18 mouse cellular contexts compared by ENCODE assay signal in genomic region chr1:59450896-59451295, GRCm38 (mm10). TPM values are rescaled to one million over a fixed set of nuclear protein-coding genes. Genes with fewer than 3 reads are reported as not detected.
A peak's percentile ranks its signal among the peaks of the same experiment; 100 is the strongest.
DNase-seq lines count a peak whose midpoint lies in the region; ATAC-seq and TF ChIP-seq lines count a peak whose summit lies in the region.
"Had no signal": no experiment of that assay in that cellular context is flagged by ENCODE, and none has a peak within 500 bp of the region (broad histone marks: within the 10 kb centered on the region; RNA-seq: fewer than 3 reads in every experiment).

No protein-coding gene starts in this region.

- no peak overlapping the region for H3K4me3 ChIP-seq in kidney, embryonic 16.5 days (ENCODE audit: low read length)
- H3K4me3 ChIP-seq in ES-E14 (ENCODE audit: insufficient read depth in 1 of 2, low read depth in 1 of 2, low read length in 2 of 2, poor library complexity in 1 of 2, severe bottlenecking in 1 of 2) (peak overlapping the region; percentile 47 to 61; a peak in 3 of 4 replicates), myocyte (no peak overlapping the region)
- no peak overlapping the region for H3K4me3 ChIP-seq in embryonic facial prominence, embryonic 13.5 days
- no peak overlapping the region for H3K4me3 ChIP-seq in kidney, adult 2 months (ENCODE audit: insufficient read depth, low read depth, low read length)
- H3K4me3 ChIP-seq: erythroblast, embryonic 14.5 days; hindbrain, embryonic 13.5 days; liver, embryonic 12.5 days; megakaryocyte, embryonic 14.5 days; neural tube, embryonic 12.5 days had no signal

- H3K27me3 ChIP-seq in kidney, embryonic 16.5 days (ENCODE audit: insufficient read depth, low read length), result no peaks in the 10 kb centered on the region
- H3K27me3 ChIP-seq in embryonic facial prominence, embryonic 13.5 days, result no peaks in the 10 kb centered on the region
- no peaks in the 10 kb centered on the region for H3K27me3 ChIP-seq in myocyte (ENCODE audit: control insufficient read depth, insufficient read depth, insufficient read length)
- no peaks in the 10 kb centered on the region for H3K27me3 ChIP-seq in kidney, adult 2 months (replicated peaks; ENCODE audit: control insufficient read depth, insufficient read depth, low read length)
- H3K27me3 ChIP-seq: hindbrain, embryonic 13.5 days; liver, embryonic 12.5 days had no signal

- ATAC-seq in kidney, embryonic 16.5 days (ENCODE audit: low FRiP score, low TSS enrichment), result peak; percentile 47; the same call in 1 of the 2 replicates
- 0 out of 2 replicates have a peak, but pooled peaks have one; percentile 48 for ATAC-seq in embryonic facial prominence, embryonic 13.5 days (ENCODE audit: insufficient number of reproducible peaks, insufficient read depth, low FRiP score, low TSS enrichment, low read depth)
- ATAC-seq: forebrain, postnatal 0 days; inflammation-experienced regulatory T-cells, adult 6 months; liver, embryonic 12.5 days had no signal

- no peaks in the 10 kb centered on the region for H3K79me2 ChIP-seq in myocyte (ENCODE audit: control insufficient read depth, insufficient read depth)

- H3K27ac ChIP-seq in kidney, embryonic 16.5 days (ENCODE audit: low read length), result no peak overlapping the region
- peak overlapping the region; percentile 44; the same call in 1 of the 2 replicates for H3K27ac ChIP-seq in ES-E14 (ENCODE audit: insufficient read depth, low read depth, low read length, poor library complexity, severe bottlenecking)
- no peak overlapping the region for H3K27ac ChIP-seq in embryonic facial prominence, embryonic 13.5 days
- H3K27ac ChIP-seq in kidney, adult 2 months (ENCODE audit: insufficient read depth, low read depth, low read length), result no peak overlapping the region
- H3K27ac ChIP-seq: hindbrain, embryonic 13.5 days; liver, embryonic 12.5 days; neural tube, embryonic 12.5 days had no signal

- H3K9me3 ChIP-seq in kidney, embryonic 16.5 days (ENCODE audit: low read length), result peaks cover 5% of the 10 kb centered on the region; the same call in 1 of the 2 replicates
- no peaks in the 10 kb centered on the region for H3K9me3 ChIP-seq in ES-E14 (ENCODE audit: control insufficient read depth, insufficient read depth, low read depth, low read length)
- H3K9me3 ChIP-seq in embryonic facial prominence, embryonic 13.5 days, result peaks cover 4% of the 10 kb centered on the region; the same call in 1 of the 2 replicates
- H3K9me3 ChIP-seq: hindbrain, embryonic 13.5 days; liver, embryonic 12.5 days; neural tube, embryonic 12.5 days had no signal

- H3K4me2 ChIP-seq in kidney, embryonic 16.5 days (replicated peaks; ENCODE audit: low read depth, low read length), result no peak overlapping the region
- H3K4me2 ChIP-seq in embryonic facial prominence, embryonic 13.5 days, result no peak overlapping the region
- H3K4me2 ChIP-seq in myocyte (ENCODE audit: low read depth), result no peak overlapping the region
- H3K4me2 ChIP-seq: hindbrain, embryonic 13.5 days; liver, embryonic 12.5 days; neural tube, embryonic 12.5 days had no signal

- no peak for TF ChIP-seq POLR2A in myocyte (IDR thresholded peaks at IDR 0.05; ENCODE audit: insufficient read length, low read depth)
- no peak for TF ChIP-seq POLR2A in kidney, adult 2 months (IDR thresholded peaks at IDR 0.05; ENCODE audit: low read depth, low read length)

- no peak for TF ChIP-seq CTCF in kidney, adult 2 months (conservative IDR thresholded peaks at IDR 0.05; ENCODE audit: insufficient read depth, insufficient read length, low read depth, low read length)

- H3ac ChIP-seq in myocyte (ENCODE audit: control insufficient read depth, insufficient read length), result no peak overlapping the region

- no peak overlapping the region for H3K9ac ChIP-seq in kidney, embryonic 16.5 days (replicated peaks; ENCODE audit: low read length)
- H3K9ac ChIP-seq in ES-E14 (ENCODE audit: insufficient read depth, low read depth, low read length, poor library complexity, severe bottlenecking), result peak overlapping the region; percentile 52; the same call in 1 of the 2 replicates
- no peak overlapping the region for H3K9ac ChIP-seq in embryonic facial prominence, embryonic 13.5 days
- H3K9ac ChIP-seq: forebrain, postnatal 0 days; hindbrain, embryonic 13.5 days; liver, embryonic 12.5 days; neural tube, embryonic 12.5 days had no signal

- H3K36me3 ChIP-seq in kidney, embryonic 16.5 days (ENCODE audit: insufficient read depth, low read length), result no peaks in the 10 kb centered on the region
- H3K36me3 ChIP-seq in ES-E14 (ENCODE audit: control insufficient read depth, insufficient read depth, low read length, poor library complexity, severe bottlenecking) (no peaks in the 10 kb centered on the region), myocyte (ENCODE audit: control insufficient read depth, insufficient read depth) (no peaks in the 10 kb centered on the region)
- no peaks in the 10 kb centered on the region for H3K36me3 ChIP-seq in embryonic facial prominence, embryonic 13.5 days
- no peaks in the 10 kb centered on the region for H3K36me3 ChIP-seq in kidney, adult 2 months (ENCODE audit: control insufficient read depth, insufficient read depth, low read length)
- H3K36me3 ChIP-seq: hindbrain, embryonic 13.5 days; liver, embryonic 12.5 days; neural tube, embryonic 12.5 days had no signal

- 85% methylated on average over 11 of the region's 11 CpGs for WGBS in kidney, embryonic 16.5 days
- 70% methylated on average over 11 of the region's 11 CpGs for WGBS in embryonic facial prominence, embryonic 13.5 days
- WGBS in kidney, adult 2 months, result 93% methylated on average over 11 of the region's 11 CpGs

- H3K4me1 ChIP-seq in kidney, embryonic 16.5 days (ENCODE audit: insufficient read depth, low read length), result peaks cover 26% of the 10 kb centered on the region
- H3K4me1 ChIP-seq in ES-E14 (ENCODE audit: control insufficient read depth in 2 of 2, insufficient read depth in 2 of 2, low read length in 2 of 2, poor library complexity in 1 of 2), result peaks cover 11 to 32% of the 10 kb centered on the region in 2 experiments; a peak in 3 of 4 replicates
- H3K4me1 ChIP-seq in embryonic facial prominence, embryonic 13.5 days, result peaks cover 38% of the 10 kb centered on the region
- H3K4me1 ChIP-seq in kidney, adult 2 months (ENCODE audit: control insufficient read depth, insufficient read depth, low read length), result no peaks in the 10 kb centered on the region
- H3K4me1 ChIP-seq: liver, embryonic 12.5 days; megakaryocyte, embryonic 14.5 days had no signal

- DNase-seq in kidney, postnatal 25 days, result no peak
- DNase-seq in ES-E14 (ENCODE audit: low read depth, low spot score), result no peak
- DNase-seq in thymus, adult 18-20 months, result no peak
- DNase-seq in kidney, adult 2 months, result no peak
- DNase-seq: adrenal gland, postnatal 36 days; cerebellum, adult 11-12 months; cerebellum, postnatal 14 days; forebrain, postnatal 0 days; lung, adult 2 months had no signal

- in situ Hi-C loops in ES-E14 (cut with MboI; ENCODE audit: low sequenced_read_pairs in 2 of 2, unreplicated experiment in 2 of 2), result no loop called here

TF ChIP-seq in ES-E14, 5 proteins besides CTCF, POLR2A, EP300 and RAD21:
- TF ChIP-seq MAFK (IDR thresholded peaks at IDR 0.05; ENCODE audit: insufficient read depth, low read depth, low read length), result no peak
- no peak for TF ChIP-seq ZC3H11A (IDR thresholded peaks at IDR 0.05; ENCODE audit: borderline replicate concordance, low read depth, low read length)
- no peak for TF ChIP-seq ZNF384 (IDR thresholded peaks at IDR 0.05; ENCODE audit: low read depth, low read length)
- TF ChIP-seq CHD2 (IDR thresholded peaks at IDR 0.05; ENCODE audit: low read depth, low read length), result no peak
- no peak for TF ChIP-seq HCFC1 (IDR thresholded peaks at IDR 0.05; ENCODE audit: borderline replicate concordance, insufficient read depth, low read length)

TF ChIP-seq in myocyte, 11 proteins besides CTCF, POLR2A, EP300 and RAD21:
- TF ChIP-seq SRF (IDR thresholded peaks at IDR 0.05; ENCODE audit: control insufficient read depth, insufficient read length, low read depth) (no peak), TCF12 (IDR thresholded peaks at IDR 0.05; ENCODE audit: insufficient read depth, poor library complexity, severe bottlenecking) (no peak), REST (IDR thresholded peaks at IDR 0.05; ENCODE audit: insufficient read depth, insufficient read length) (no peak), MYOG (IDR thresholded peaks at IDR 0.05; ENCODE audit: control insufficient read depth in 1 of 3, insufficient read depth in 1 of 3, insufficient read length in 2 of 3, low read depth in 2 of 3) (peak in 2 of 3 experiments; percentile 68 to 89), TCF3 (IDR thresholded peaks at IDR 0.05; ENCODE audit: insufficient read length, low read depth) (peak; percentile 31), CEBPB (IDR thresholded peaks at IDR 0.05; ENCODE audit: insufficient read depth, poor library complexity, severe bottlenecking) (no peak), MYOD1 (IDR thresholded peaks at IDR 0.05; ENCODE audit: control insufficient read depth in 1 of 3, insufficient read length in 2 of 3, low read depth in 2 of 3) (peak in 2 of 3 experiments; percentile 35 to 87)

RNA-seq across cellular contexts. Expression of gene Fzd7, which starts 31.3 kb away (rescaled TPM):
- polyA plus RNA-seq in kidney, embryonic 16.5 days (2015; fragmentation: Nextera tagmentation; extraction: Ambion mirVana), result 16.0 and 18.2 TPM in 2 replicates
- total RNA-seq in ES-E14 (2012; rRNA removed), result 57.9 and 88.8 TPM in 2 replicates
- polyA plus RNA-seq in embryonic facial prominence, embryonic 13.5 days (2015; fragmentation: Nextera tagmentation; extraction: Ambion mirVana), result 13.4 and 13.7 TPM in 2 replicates
- polyA plus RNA-seq in myocyte (2012; fragmentation: generic; extraction: Trizol), result 16.4 TPM
- polyA plus RNA-seq in kidney, adult 2 months (2012; rRNA removed), result 8.6 and 12.6 TPM in 2 replicates

Comparison
In these comparisons a context has a peak if more than half of its experiments do, and no peak if none do; other contexts are left out.
1. H3K4me3 ChIP-seq: peak in ES-E14 (2 of 2); none in kidney, embryonic 16.5 days (single experiment), embryonic facial prominence, embryonic 13.5 days (single experiment), myocyte (single experiment) and kidney, adult 2 months (single experiment).